Mouse (Mus musculus): ENCODE results near the gene Nfic.

Gene Nfic

GRCm38 (mm10) chr10:81455181-81455895, at the start of gene Nfic:
Gene Nfic (minus strand): TSS chr10:81455635.
- no peak for DNase-seq (ENCODE audit: low read depth, low spot score)

- peak; percentile 66 for DNase-seq (ENCODE audit: low read depth, low spot score)
These were observed 47.2 kb upstream of the Nfic start for GRCm38 (mm10) chr10:81502658-81503057.

- DNase-seq (ENCODE audit: low read depth, low spot score): no peak
These were observed 46.4 kb upstream of the Nfic start for GRCm38 (mm10) chr10:81501863-81502262.

- no peak for DNase-seq (ENCODE audit: low read depth, low spot score)
These were observed 44.6 kb upstream of the Nfic start, which contains the start of gene S1pr4 for GRCm38 (mm10) chr10:81500032-81500431. Gene S1pr4 (minus strand): TSS chr10:81500132.

- DNase-seq (ENCODE audit: low read depth, low spot score): no peak
These were observed 43.9 kb upstream of the Nfic start for GRCm38 (mm10) chr10:81499250-81499901.

- DNase-seq (ENCODE audit: low read depth, low spot score): no peak
These were observed 43.1 kb upstream of the Nfic start for GRCm38 (mm10) chr10:81498316-81499249.

GRCm38 (mm10) chr10:81497401-81498270, 42.2 kb upstream of the Nfic start:
- no peak for DNase-seq (ENCODE audit: low read depth, low spot score)

- DNase-seq (ENCODE audit: low read depth, low spot score): no peak
These were observed 41.5 kb upstream of the Nfic start for GRCm38 (mm10) chr10:81496969-81497368.

- peak; percentile 97 for DNase-seq (ENCODE audit: low read depth, low spot score)
These were observed 40.9 kb upstream of the Nfic start, which contains the start of gene Ncln for GRCm38 (mm10) chr10:81496264-81496901. Gene Ncln (minus strand): TSS chr10:81496392.

GRCm38 (mm10) chr10:81495616-81496263, 40.3 kb upstream of the Nfic start:
- no peak for DNase-seq (ENCODE audit: low read depth, low spot score)

- no peak for DNase-seq (ENCODE audit: low read depth, low spot score)
These were observed 39.7 kb upstream of the Nfic start for GRCm38 (mm10) chr10:81495151-81495550.

- no peak for DNase-seq (ENCODE audit: low read depth, low spot score)
These were observed 39.0 kb upstream of the Nfic start for GRCm38 (mm10) chr10:81494260-81495041.

- no peak for DNase-seq (ENCODE audit: low read depth, low spot score)
These were observed 38.3 kb upstream of the Nfic start for GRCm38 (mm10) chr10:81493601-81494220.

- no peak for DNase-seq (ENCODE audit: low read depth, low spot score)
These were observed 37.3 kb upstream of the Nfic start for GRCm38 (mm10) chr10:81492606-81493240.

GRCm38 (mm10) chr10:81491018-81491417, 35.6 kb upstream of the Nfic start:
- DNase-seq (ENCODE audit: low read depth, low spot score): no peak

GRCm38 (mm10) chr10:81489941-81490340, 34.5 kb upstream of the Nfic start:
- no peak for DNase-seq (ENCODE audit: low read depth, low spot score)

GRCm38 (mm10) chr10:81488081-81488480, 32.6 kb upstream of the Nfic start:
- DNase-seq (ENCODE audit: low read depth, low spot score): no peak

GRCm38 (mm10) chr10:81486496-81486895, 31.1 kb upstream of the Nfic start:
- DNase-seq (ENCODE audit: low read depth, low spot score): no peak

Data from c-Kit-negative CD71-positive TER-119-positive erythroid progenitor cells, embryonic 14.5 days (primary cell).